Mouse (Mus musculus): ENCODE results near the gene Taar7b. TPM values are rescaled to one million over a fixed set of nuclear protein-coding genes. Genes with fewer than 3 reads are reported as not detected.

Gene Taar7b
- polyA plus RNA-seq (2012; rRNA removed) = not detected in 2 replicates

GRCm38 (mm10) chr10:23999639-24000038, at the start of gene Taar7b:
Taar7b (plus strand) TSS chr10:23999939.

GRCm38 (mm10) chr10:23960444-23960915, 39.3 kb upstream of the Taar7b start, which contains the start of gene Taar4:
Taar4 (plus strand) TSS chr10:23960494.

GRCm38 (mm10) chr10:23970656-23971165, 29.0 kb upstream of the Taar7b start, which contains the start of gene Taar5:
Taar5 (plus strand) TSS chr10:23970706.

GRCm38 (mm10) chr10:23985546-23985945, 14.2 kb upstream of the Taar7b start, which contains the start of gene Taar6:
Taar6 (minus strand) TSS chr10:23985646.

GRCm38 (mm10) chr10:23993381-23993780, 6.4 kb upstream of the Taar7b start, which contains the start of gene Taar7a:
Taar7a (minus strand) TSS chr10:23993481.

GRCm38 (mm10) chr10:24026922-24027321, 27.2 kb downstream of the Taar7b start, which contains the start of gene Taar7d:
Taar7d (plus strand) TSS chr10:24027222.

GRCm38 (mm10) chr10:24037314-24037713, 37.6 kb downstream of the Taar7b start, which contains the start of gene Taar7e:
Taar7e (plus strand) TSS chr10:24037614.

GRCm38 (mm10) chr10:24049210-24049609, 49.5 kb downstream of the Taar7b start, which contains the start of gene Taar7f:
Taar7f (plus strand) TSS chr10:24049510.

Other genes with a start within 250 kb of the Taar7b start
- gene Rps12, start 212.7 kb upstream of the Taar7b start, polyA plus RNA-seq (2012; rRNA removed) = 1,509 and 2,105 TPM in 2 replicates
- gene Slc18b1, start 203.0 kb upstream of the Taar7b start, polyA plus RNA-seq (2012; rRNA removed) = 13.1 and 14.1 TPM in 2 replicates
- gene Vnn3, start 148.5 kb upstream of the Taar7b start, polyA plus RNA-seq (2012; rRNA removed) = 0.21 and 0.24 TPM in 2 replicates
- 0.87 and 2.2 TPM in 2 replicates for gene Vnn1, start 105.3 kb upstream of the Taar7b start, polyA plus RNA-seq (2012; rRNA removed)
- gene Taar1, start 79.6 kb upstream of the Taar7b start, polyA plus RNA-seq (2012; rRNA removed) = not detected in 2 replicates
- not detected in 2 replicates for gene Taar2, start 61.4 kb upstream of the Taar7b start, polyA plus RNA-seq (2012; rRNA removed)
- not detected in 2 replicates for gene Taar3, start 50.4 kb upstream of the Taar7b start, polyA plus RNA-seq (2012; rRNA removed)
- not detected in 2 replicates for gene Taar4, start 39.4 kb upstream of the Taar7b start, polyA plus RNA-seq (2012; rRNA removed)
- gene Taar5, start 29.2 kb upstream of the Taar7b start, polyA plus RNA-seq (2012; rRNA removed) = not detected in 2 replicates
- not detected in 2 replicates for gene Taar6, start 14.3 kb upstream of the Taar7b start, polyA plus RNA-seq (2012; rRNA removed)
- gene Taar7a, start 6.5 kb upstream of the Taar7b start, polyA plus RNA-seq (2012; rRNA removed) = not detected in 2 replicates
- not detected in 2 replicates for gene Taar7d, start 27.3 kb downstream of the Taar7b start, polyA plus RNA-seq (2012; rRNA removed)
- gene Taar7e, start 37.7 kb downstream of the Taar7b start, polyA plus RNA-seq (2012; rRNA removed) = not detected in 2 replicates
- gene Taar7f, start 49.6 kb downstream of the Taar7b start, polyA plus RNA-seq (2012; rRNA removed) = not detected in 2 replicates
- not detected in 2 replicates for gene Taar8a, start 76.6 kb downstream of the Taar7b start, polyA plus RNA-seq (2012; rRNA removed)
- gene Taar8b, start 92.4 kb downstream of the Taar7b start, polyA plus RNA-seq (2012; rRNA removed) = not detected in 2 replicates
- not detected in 2 replicates for gene Taar8c, start 102.0 kb downstream of the Taar7b start, polyA plus RNA-seq (2012; rRNA removed)
- not detected in 2 replicates for gene Taar9, start 109.6 kb downstream of the Taar7b start, polyA plus RNA-seq (2012; rRNA removed)
- 67.1 and 88.1 TPM in 2 replicates for gene Stx7, start 149.4 kb downstream of the Taar7b start, polyA plus RNA-seq (2012; rRNA removed)
- gene Moxd1, start 223.6 kb downstream of the Taar7b start, polyA plus RNA-seq (2012; rRNA removed) = 6.7 and 10.0 TPM in 2 replicates